Mouse (Mus musculus) subcutaneous adipose tissue, adult 2 months (tissue): Measurements from ENCODE around the gene Abcg5. TPM values are rescaled to one million over a fixed set of nuclear protein-coding genes. Genes with fewer than 3 reads are reported as not detected.

Source experiments
- polyA plus RNA-seq: library from polyadenylated mRNA; depleted of rRNA; stranded (reverse); fragments of >200 nt; gene quantifications from 2 replicates; pipeline ENCODE4 v1.2.3, GENCODE M21; 2012; ENCODE audit warnings: low replicate concordance; rRNA removed

Abcg5 gene
- polyA plus RNA-seq = 0.46 TPM in 1 of 2 replicates, not detected in the other

DNA sequence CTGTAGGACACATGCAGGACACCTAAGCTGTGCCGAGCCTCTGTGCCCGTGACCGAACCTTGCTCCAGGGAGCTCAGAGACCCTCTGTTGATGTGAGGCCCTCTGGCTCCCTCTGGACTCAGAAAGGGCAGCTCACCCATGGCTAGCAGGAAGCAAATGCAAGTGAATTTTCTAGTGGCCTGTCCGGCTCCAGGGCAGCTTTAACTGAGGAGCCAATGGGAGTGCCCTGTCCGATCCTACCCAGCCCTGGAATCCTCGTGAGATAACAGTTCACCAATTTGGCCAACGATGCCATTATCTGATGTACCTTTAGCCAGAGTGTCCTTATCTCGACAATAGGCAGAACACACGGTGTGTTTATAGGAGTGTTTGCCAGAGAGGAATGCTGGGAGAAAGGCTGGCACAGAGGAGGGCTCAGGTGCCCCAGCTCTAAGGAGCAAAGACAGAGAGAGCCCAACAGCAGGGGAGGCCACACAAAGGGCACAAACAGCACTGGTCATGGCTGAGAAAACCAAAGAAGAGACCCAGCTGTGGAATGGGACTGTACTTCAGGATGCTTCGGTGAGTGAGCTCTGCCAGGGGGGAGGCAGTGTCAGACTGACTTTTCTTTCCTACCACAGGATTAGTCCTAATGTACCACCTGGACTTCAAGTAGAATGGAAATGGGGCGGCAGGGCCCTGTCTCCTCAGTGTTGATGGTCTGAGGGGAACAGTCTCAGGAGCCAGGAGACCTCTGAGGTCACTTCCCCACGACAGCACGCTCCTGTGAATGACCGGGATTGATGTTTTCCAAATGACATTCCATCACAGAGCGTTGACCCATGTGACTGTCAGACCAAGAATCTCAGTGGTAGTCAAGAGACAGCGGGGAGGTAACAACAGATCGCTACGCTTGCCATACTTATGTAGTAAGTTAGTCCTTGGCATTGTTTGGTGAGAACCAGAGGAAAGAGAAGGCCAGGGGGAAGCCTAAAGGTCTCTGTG lies at the start of gene Abcg5:
Gene Abcg5, minus strand, starts transcription at position 278 of the 984 bp plus-strand sequence.

DNA sequence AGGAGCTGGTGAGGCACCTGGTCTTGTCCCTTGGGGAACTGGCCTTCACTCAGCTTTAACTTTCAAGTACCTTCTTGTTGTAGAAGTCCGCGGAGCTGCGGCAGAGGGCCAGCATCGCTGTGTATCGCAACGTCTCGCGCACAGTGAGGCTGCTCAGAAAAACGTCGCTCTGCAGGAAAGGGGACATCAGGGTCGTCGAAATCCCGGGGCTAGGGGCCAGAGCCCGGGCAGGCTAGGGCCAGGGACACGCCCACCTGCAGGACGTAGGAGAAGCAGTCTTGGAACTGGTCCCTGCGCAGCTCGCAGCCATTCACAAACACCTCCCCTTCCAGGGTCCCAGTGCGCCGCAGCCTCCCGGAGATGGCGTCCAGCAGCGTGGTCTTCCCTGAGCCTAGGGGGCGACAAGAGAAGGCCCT lies 6.9 kb downstream of the Abcg5 start, which contains the start of gene Abcg8:
Gene Abcg8, plus strand, starts transcription at position 352 of the 416 bp plus-strand sequence.

DNA sequence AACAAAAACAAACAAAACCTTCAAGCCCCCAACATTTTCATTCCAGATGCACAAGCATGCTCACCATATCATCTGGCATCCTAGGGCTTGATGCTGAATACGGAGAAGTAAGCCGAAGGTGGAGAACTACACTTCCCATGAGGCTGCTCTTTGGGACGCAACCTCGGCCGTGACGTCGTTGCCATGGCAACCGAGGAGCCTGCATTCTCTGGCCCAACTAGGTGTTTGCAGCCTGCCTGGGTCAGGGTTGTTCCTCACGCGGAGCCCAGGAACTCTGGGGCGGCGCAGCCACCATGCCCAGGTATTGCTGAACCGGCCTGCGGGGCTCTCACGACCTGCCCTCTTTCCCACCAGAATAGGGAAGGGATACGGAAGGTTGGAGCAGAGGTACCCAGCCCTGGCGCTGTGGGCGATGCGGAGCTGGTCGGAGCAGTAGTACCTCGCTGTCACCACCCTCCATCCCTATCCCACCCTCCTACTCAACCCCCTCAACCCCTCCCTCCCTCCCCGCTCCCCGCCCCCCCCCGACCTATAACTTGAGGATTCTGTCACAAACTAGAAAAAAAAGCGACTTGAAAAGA lies 56.4 kb downstream of the Abcg5 start, which contains the start of gene Dync2li1:
Gene Dync2li1, plus strand, starts transcription at position 221 of the 581 bp plus-strand sequence.

Other genes starting within 250 kb of the Abcg5 start
- gene Thada, start 216.8 kb downstream of the Abcg5 start, polyA plus RNA-seq = 8.0 and 18.1 TPM in 2 replicates
- gene Plekhh2, start 171.1 kb downstream of the Abcg5 start, polyA plus RNA-seq = 8.4 and 18.6 TPM in 2 replicates
- 4.3 and 11.2 TPM in 2 replicates for gene Dync2li1, start 56.5 kb downstream of the Abcg5 start, polyA plus RNA-seq
- gene Abcg8, start 6.7 kb downstream of the Abcg5 start, polyA plus RNA-seq = 0.21 TPM in 1 of 2 replicates, not detected in the other
- 10.7 and 12.6 TPM in 2 replicates for gene Lrpprc, start 107.8 kb upstream of the Abcg5 start, polyA plus RNA-seq